Mouse (Mus musculus) embryonic facial prominence, embryonic 13.5 days (tissue): ENCODE measurements around the gene Pdzd4. TPM values are rescaled to one million over a fixed set of nuclear protein-coding genes. Genes with fewer than 3 reads are reported as not detected.

Source experiments
- polyA plus RNA-seq: library from polyadenylated mRNA; unstranded; fragments of >200 nt; fragmentation: Nextera tagmentation; extraction: Ambion mirVana; gene quantifications from 2 replicates; pipeline ENCODE4 v1.2.1, GENCODE M21; 2015

The Pdzd4 gene
- polyA plus RNA-seq, 1 experiment from 2014 or later: 2.1 TPM

Other genes with a start within 250 kb of the Pdzd4 start
- 13.3 and 17.4 TPM in 2 replicates for gene Dusp9, start 185.6 kb downstream of the Pdzd4 start, polyA plus RNA-seq
- gene Pnck, start 164.9 kb downstream of the Pdzd4 start, polyA plus RNA-seq: 15.6 and 18.8 TPM in 2 replicates
- 9.7 and 10.1 TPM in 2 replicates for gene Slc6a8, start 151.8 kb downstream of the Pdzd4 start, polyA plus RNA-seq
- gene Bcap31, start 108.8 kb downstream of the Pdzd4 start, polyA plus RNA-seq: 208 and 226 TPM in 2 replicates
- 13.9 and 15.4 TPM in 2 replicates for gene Abcd1, start 108.4 kb downstream of the Pdzd4 start, polyA plus RNA-seq
- 0.41 and 0.46 TPM in 2 replicates for gene Plxnb3, start 67.9 kb downstream of the Pdzd4 start, polyA plus RNA-seq
- gene Srpk3, start 50.6 kb downstream of the Pdzd4 start, polyA plus RNA-seq: 3.0 and 3.5 TPM in 2 replicates
- 204 and 207 TPM in 2 replicates for gene Idh3g, start 38.1 kb downstream of the Pdzd4 start, polyA plus RNA-seq
- 182 and 192 TPM in 2 replicates for gene Ssr4, start 37.9 kb downstream of the Pdzd4 start, polyA plus RNA-seq
- 0.07 and 0.17 TPM in 2 replicates for gene Avpr2, start 67.1 kb upstream of the Pdzd4 start, polyA plus RNA-seq
- gene L1cam, start 71.1 kb upstream of the Pdzd4 start, polyA plus RNA-seq: 3.2 and 4.3 TPM in 2 replicates
- gene Arhgap4, start 96.9 kb upstream of the Pdzd4 start, polyA plus RNA-seq: 3.3 and 3.4 TPM in 2 replicates
- 132 and 151 TPM in 2 replicates for gene Naa10, start 97.0 kb upstream of the Pdzd4 start, polyA plus RNA-seq
- 25.7 and 27.6 TPM in 2 replicates for gene Renbp, start 105.9 kb upstream of the Pdzd4 start, polyA plus RNA-seq
- gene Hcfc1, start 141.4 kb upstream of the Pdzd4 start, polyA plus RNA-seq: 58.1 and 65.4 TPM in 2 replicates
- 56.5 and 60.4 TPM in 2 replicates for gene Irak1, start 198.9 kb upstream of the Pdzd4 start, polyA plus RNA-seq